Mouse (Mus musculus) heart, adult 11 months (tissue): ENCODE results near the gene Fxn.

Experiments used
- DNase-seq: peaks from one replicate; pipeline ENCODE4 v3.0.0; 2022

Gene Fxn

DNA sequence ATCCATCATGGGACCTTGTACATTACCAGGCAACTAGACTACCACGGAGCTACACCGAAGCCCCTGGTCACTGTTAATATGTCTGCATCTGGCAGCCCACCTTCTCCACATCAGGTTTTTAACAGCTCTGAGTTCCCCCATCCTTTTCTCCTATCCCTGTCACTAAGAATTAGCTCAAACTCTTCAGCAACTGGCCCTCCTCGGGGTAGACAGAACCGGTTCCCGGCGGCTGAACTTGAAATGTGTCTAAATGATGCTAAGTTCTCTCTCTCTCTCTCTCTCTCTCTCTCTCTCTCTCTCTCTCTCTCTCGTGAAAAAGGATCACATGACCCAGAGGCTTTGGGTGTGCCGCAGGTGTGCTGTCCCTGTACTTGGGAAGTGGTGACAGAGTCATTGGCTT is 39.1 kb downstream of the Fxn start:
- DNase-seq, result no peak

DNA sequence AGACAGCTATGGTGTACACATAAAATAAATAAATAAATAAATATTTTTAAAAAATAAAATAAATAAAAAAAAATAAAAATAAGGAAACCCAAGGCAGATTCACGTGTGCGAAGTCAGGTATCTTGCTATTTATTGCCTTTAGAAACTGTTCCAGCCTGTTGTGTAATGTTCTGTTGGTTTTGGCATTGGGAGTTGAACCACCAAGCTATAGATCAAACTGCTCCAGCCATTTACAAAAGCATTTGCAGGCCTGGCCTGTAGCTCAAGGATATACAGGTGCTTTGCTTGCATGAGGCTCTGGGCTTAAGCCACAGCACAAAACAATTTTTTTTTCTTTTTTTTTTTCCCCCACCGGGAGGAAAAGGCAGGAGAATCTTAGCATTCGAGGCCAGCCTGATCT is 42.4 kb downstream of the Fxn start:
- DNase-seq, result no peak

DNA sequence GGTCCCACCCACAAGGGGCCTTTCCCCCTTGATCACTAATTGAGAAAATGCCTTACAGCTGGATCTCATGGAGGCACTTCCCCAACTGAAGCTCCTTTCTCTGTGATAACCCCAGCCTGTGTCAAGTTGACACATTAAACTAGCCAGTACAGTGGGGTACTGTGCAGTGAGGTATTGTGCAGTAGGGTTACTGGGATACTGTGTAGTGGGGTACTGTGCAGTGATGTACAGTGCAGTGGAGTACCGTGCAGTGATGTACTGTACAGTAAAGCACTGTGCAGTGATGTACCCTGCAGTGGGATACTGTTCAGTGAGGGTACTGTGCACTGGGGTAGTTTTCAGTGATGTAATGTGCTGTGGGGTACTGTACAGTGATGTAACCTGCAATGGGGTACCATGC is 48.0 kb downstream of the Fxn start:
- DNase-seq, result peak; percentile 84

DNA sequence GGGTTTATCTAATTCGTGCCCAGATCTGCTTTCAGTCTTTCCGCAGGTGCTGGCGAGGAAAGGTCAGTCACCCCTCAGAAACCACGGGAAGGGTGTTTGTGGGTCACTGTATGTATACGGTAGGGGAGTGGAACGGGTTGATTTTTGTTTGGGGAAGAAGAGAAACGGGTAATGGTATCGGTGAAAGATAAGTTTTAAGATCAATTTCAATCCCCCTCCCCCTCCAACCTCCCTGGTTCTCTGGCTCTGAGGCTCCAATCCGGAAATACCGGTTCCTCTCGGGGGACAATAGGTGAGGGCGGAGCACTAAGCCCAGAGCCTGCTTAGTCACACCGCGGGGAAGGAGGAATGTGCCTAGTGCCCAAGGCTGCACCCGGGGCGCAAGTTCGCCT is 55.1 kb downstream of the Fxn start:
- peak; percentile 97 for DNase-seq

GRCm38 (mm10) chr19:24224500-24225304 is 55.7 kb downstream of the Fxn start, which contains the start of gene Tjp2:
Gene Tjp2, minus strand, starts transcription at chr19:24225030.
- DNase-seq, result peak; percentile 98

DNA sequence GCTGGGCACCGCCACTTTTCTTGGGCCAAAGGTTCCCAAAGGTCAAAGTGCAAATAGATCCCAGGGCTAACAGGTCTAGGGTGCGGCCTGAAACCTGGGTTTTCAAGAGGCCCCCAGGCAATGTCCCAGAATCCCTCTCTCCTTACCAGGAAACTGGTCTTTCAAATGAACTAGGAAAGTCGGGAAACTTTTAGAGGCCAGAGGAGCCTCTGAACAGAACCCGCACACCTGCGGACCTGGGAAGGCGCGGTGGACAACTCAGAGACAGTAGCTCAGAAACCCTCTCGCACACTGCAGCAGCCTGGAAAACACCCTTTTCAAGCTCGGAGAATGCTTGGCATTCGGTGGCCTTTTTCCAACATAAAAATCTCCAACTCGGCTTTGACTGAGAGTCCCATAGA is 56.6 kb downstream of the Fxn start:
- DNase-seq, result peak; percentile 89

- DNase-seq, result no peak
Observed at GRCm38 (mm10) chr19:24221455-24221854, 59.0 kb downstream of the Fxn start.

DNA sequence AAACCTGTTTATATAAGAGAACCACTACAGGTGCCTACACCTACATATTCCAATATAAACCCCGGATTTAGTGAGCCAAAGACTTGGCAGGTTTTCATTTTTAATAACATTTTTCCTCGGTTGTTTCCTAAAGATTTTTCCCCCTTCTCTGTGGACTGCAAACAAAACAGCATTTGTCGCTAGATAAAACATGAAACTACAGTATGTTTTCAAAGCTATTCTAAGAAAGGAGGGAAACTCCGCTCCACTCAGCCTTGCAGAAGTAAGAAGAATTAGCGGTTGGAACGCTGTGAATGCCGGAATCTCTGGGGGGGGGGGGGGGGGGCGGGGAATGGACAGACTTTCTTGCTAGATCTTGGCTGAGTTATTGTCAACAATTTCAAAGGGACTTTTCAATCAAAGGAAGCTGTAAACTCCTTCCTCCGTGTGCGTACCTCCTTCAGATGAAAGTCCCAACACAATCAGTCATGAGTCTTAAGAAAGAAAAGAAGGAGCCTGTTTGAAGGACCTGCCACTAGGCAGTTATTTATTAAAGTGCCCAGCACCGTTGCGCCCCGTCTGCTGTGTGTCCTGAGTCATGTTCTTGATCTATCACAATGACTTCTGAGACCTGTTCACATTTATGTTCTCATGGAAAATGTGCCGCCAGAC is 59.5 kb downstream of the Fxn start:
- DNase-seq, result no peak

DNA sequence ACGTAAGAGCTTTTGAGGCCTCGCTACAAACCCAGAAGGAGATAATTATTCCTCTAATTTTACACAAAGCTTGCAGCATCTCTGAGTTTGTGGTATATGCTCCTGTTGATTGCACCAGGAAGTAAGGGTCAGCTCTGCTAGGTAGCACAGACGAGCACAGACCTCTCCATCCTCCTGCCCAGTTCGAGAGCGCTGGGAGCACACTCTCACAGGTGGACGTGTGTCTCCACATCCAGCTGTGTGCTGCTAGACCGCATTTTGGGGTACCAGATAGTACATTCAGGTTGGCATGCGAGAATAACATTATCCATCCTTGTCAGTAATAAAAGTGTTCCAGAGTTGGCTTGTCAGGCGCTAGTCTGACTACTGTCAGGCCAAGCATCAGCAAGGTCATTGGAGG is 61.4 kb downstream of the Fxn start:
- peak; percentile 87 for DNase-seq

DNA sequence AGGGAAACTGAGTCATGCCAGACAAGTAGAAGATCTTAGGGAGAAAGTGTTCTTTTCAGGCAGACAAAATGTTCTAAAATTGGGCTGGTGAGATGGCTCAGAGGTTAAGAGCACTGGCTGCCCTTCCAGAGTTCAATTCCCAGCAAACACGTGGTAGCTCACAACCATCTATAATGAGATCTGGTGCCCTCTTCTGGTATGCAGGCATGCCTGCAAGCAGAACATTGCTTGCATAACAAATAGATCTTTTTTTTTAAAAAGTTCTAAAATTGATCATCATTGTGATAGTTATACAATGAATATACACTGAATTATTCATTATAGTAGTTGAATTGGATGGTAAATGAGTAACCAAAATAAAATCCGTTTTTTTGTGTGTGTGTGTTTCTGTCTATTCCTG is 62.1 kb downstream of the Fxn start:
- DNase-seq, result no peak

GRCm38 (mm10) chr19:24217851-24218250 is 62.6 kb downstream of the Fxn start:
- peak; percentile 66 for DNase-seq

DNA sequence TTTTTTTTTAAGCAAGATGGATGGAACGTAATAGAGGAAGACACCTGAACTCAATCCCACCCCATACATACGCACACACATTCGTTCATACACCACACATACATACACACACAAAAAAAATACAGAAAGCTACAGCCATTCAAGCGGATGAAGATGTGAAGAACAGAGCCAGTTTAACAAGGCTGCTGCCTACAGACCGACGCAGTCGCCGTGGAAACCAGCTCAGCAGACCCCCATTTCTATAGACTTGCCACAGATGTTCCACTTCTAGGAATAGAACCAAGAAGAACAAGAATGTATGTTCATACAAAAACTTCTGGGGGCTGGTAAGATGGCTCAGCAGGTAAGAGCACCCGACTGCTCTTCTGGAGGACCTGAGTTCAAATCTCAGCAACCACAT is 63.6 kb downstream of the Fxn start:
- no peak for DNase-seq

GRCm38 (mm10) chr19:24214939-24215338 is 65.5 kb downstream of the Fxn start:
- no peak for DNase-seq

GRCm38 (mm10) chr19:24213299-24213698 is 67.1 kb downstream of the Fxn start:
- no peak for DNase-seq

DNA sequence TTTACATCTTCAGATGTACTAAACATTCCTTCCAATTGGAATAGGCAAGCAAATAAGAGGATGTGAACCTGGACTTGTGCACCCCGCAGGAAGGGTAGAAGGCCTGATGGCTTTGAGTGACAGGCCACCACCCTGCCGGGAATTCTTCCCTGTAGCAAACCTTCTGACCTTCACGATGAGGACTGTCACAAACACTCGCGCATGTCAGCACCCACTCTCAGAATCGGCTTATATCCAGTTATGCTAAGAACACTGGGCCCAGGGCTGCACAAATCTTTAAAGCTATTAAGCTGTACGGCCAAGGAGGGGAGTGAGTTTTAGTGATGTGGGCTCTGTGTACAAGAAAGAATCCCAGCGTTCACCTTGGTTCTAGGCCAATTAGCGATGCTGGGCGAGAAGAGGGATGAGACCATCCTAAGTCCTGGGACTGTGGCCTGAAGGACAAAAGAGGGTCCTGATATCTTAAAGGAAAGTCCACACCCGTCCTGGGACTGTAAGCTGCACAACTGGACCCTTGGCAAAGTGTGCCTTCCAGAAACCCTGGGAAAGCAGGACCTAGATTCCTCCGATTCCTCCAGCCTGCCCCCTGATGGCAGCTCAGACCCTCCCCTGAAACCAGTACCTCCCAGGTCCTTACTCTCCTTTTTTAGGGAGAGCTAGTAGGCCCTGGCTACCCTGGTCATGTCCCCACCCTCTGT is 67.7 kb downstream of the Fxn start:
- DNase-seq, result peak; percentile 94
